Mouse (Mus musculus) inflammation-experienced regulatory T-cells, adult 16 weeks (primary cell): ENCODE measurements around the gene Sox1. TPM values are rescaled to one million over a fixed set of nuclear protein-coding genes. Genes with fewer than 3 reads are reported as not detected.

Experiments used
- polyA plus RNA-seq: library from polyadenylated mRNA; unstranded; fragments of 100-300 nt; shearing (Covaris generic); gene quantifications from one replicate; pipeline ENCODE4 v1.2.1, GENCODE M21; 2017

Gene Sox1
- not detected for polyA plus RNA-seq

DNA sequence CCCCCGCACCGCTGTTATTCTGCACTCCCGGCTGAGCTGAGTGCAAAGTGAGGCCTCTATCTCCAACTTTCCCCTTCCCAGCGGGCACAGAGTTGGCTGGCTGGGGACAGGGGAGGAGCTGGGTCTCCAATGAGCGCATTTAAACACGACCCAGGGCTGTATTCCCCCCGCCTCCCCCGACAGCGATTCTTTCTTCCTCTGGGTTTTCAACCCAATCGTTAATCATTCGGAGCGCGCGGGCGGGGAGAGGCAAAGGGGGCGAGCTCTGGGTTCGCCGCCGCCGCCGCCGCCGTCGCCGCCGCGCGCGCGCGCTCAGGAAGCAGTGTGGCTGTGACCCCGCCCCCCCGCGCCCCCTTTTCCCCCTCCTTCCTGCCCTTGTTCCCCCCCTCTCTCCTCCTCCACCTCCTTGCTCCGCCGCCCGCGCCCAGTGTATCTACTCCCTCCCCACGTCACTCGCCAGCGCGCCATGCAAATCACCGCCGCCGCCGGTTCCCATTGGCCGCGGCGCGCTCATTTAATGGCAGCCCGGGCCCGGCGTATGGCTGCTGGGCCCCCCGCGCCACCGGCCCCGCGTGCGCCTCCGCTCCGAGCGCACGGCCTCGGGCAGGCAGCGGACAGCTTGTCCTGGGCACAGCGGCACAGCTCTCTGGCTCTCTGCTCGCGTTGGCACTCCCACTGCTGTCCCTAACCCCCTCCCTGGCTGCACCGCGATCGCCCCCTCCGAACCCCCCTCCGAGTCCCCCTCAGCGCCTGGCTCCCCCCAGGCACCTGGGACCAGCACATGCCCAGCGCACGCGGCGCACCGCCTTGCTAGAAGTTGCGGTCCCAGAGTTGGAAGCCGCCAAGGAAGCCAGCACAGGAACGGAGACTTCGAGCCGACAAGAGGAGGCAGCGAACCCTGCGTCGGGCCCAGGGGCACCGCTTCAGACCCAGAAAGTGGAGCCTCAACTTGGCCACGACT is at the start of gene Sox1:
Sox1 (plus strand) TSS at position 225 of the 961 bp plus-strand sequence.

Other genes starting within 250 kb of the Sox1 start
- gene A230072I06Rik, start 116.5 kb upstream of the Sox1 start, polyA plus RNA-seq = not detected
- gene Spaca7, start 177.7 kb downstream of the Sox1 start, polyA plus RNA-seq = not detected